Mouse (Mus musculus): ENCODE results near the gene Stx1b.

The Stx1b gene

DNA sequence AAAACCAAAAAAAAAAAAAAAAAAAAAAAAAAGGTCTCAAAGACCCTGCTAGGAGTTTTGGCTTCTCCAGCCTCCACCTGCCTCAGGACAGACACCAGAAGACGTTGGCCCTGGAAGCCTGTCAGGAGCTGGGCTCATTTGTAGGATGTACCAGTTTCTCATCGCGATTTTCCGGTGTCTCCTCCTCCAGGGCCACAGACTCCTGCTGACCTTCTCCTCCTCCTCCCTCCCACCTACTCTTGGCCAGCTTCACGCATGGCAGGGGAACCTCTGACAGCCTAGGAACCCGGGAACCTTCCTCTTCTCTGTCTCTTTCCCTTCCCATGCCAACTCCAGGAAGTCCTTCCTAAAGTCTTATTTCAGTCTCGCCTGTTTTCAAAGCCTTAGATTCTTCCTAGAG, 7.3 kb downstream of the Stx1b start:
- DNase-seq (ENCODE audit: low read depth, low spot score): no peak

DNA sequence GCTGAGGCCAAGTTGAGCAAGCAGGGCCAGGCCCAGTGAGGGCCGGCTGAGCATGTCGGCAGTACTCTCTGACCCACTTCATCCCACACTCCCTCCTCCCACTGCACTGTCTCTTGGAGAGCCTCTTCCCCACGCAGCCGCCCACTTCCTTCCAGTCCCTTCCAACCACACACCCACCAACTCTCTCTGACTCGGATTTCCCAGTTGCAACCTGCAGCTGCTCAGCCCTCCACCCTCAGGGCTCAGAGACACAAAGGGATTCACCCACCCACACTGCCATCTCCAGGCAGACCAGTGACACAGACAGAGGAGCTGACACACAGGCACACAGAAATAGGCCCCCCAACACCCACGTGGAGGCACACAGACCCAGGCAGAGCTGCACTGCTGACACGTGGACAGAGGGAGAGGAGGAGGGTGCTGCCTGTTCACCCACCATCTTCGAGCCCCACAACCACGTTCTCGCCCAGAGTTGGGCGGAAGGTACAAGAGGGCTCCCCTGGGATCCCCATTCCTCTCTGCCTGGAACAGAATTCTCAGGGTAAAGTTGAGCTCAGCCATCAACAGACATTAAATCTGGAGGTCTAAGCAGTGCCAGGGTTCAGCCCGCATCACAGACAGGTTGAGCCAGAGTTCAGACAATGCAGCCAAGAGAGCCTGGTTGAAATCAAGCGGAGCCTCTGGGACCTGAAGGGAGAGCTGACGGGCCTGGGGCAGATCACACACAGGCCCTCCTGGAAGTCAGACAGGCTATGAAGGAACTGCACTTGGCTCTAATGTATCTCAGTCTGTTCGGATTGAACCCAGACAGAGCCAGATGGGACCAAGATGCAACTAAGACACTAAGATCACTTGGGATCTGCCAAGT, 8.2 kb downstream of the Stx1b start:
- peak; percentile 83 for DNase-seq (ENCODE audit: low read depth, low spot score)

DNA sequence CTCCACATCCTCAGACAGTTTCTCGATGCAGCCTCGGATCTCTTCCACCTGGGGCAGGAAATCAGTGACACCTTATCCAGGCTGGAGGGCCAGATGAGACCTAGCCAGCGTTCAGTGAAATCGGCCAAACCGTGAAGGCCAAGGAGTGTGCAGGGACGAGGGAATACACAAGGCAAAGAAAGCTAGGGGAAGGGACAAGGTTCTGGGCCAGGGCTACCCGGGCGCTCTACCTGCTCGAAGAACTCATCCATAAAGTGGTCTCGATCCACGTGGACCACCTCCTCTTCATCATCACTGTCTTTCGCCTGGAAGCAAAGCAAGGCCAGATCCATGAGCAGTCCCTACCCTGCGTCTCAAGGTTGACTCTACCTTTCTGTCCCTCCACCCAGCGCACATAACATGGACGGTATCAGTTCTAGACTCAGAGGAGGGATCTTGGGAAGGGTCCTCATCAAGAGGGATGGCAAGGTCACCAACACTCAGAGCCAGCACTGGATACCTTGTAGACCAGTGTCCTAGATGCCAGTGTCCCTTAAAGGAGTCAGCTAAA, 9.2 kb downstream of the Stx1b start:
- DNase-seq (ENCODE audit: low read depth, low spot score): no peak

DNA sequence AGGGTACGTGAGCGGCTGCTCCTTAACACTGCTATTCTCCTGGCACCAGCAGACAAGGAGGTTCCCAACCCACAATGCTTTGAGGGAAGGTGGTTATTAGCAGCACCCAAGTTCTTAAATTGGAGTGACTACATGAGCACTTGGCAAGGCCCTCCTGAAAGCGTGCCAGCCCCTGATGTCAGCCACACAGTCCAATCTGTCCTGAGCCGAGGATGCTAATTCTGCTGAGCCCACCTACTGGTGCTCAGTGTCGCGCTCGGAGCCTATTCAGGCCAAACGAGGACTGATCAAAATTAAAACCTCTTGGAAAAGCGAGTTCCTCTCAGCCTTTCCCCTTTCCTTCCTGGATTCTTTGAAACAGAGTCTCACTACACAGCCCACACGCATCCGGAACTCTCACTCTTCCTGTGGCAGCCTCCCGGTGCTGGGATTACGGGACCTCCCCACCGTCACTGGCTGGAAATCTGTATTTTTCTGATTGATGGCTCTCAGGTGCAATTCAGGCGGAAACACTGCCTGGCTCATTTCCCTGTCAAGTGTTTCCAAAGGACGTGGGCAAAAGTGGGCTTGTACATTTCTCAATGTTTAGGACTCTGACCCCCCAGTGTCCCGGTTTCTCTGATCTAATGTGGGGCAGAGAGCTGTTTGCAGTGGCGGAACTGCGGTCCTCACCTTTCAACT, 10.0 kb downstream of the Stx1b start:
- DNase-seq (ENCODE audit: low read depth, low spot score): no peak

DNA sequence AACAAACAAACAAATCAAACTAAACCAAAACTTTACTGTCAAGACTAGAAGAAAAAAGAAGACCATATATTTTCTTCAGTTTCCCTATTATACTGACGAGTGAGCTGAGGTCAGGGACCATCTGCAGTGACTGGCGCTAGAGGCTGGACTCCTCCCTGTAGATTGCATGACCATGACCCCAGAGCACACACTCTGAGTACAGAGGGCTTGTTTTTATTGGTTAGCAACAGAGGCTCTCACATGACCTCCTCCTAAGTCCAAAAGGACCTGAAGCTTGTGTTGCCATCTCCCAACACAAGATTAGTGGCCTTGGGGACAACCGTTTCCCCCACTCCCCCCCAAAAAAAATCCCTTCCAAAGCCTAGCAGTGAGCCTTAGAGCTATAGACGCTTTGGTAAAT, 10.5 kb downstream of the Stx1b start:
- DNase-seq (ENCODE audit: low read depth, low spot score): no peak

DNA sequence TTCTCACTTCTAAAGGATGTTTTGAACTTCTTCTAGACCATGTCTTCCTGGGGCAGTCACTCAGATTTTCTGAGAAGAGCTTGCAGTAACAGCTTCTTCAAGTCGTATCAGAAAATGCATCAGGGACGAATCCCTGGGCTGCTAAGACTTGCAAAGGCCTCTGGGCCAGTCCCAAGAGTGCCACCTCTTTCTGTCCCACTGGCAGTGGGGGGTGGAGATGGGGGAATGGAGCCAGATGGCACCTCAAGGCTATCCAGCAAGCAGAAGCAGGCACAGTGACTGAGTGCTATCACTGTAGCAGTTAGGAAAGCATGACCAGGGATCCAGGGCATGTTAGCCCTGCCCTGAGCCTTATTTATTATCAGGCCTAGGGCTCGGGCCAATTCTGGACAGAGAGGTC, 12.1 kb downstream of the Stx1b start:
- DNase-seq (ENCODE audit: low read depth, low spot score): no peak

DNA sequence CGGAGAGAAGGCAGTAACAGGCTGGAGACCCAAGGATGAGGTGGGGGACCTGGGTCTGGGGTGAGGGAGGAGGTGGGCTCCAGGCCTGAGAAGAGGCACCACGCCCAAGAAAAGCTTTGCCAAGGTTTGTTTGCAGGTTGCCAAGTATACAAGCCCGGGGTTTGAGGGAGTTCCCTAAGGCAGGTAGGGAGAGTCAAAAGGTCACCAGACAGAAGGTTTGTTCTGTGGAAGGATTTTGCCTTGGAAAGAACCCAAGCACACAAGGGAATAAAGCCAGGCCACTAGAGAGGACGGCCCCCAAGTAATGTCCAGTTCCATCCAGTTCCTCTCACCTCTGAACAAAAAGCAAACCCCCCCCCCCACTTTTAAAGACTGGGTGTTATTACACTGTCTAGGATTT, 13.1 kb downstream of the Stx1b start:
- DNase-seq (ENCODE audit: low read depth, low spot score): peak; percentile 54

DNA sequence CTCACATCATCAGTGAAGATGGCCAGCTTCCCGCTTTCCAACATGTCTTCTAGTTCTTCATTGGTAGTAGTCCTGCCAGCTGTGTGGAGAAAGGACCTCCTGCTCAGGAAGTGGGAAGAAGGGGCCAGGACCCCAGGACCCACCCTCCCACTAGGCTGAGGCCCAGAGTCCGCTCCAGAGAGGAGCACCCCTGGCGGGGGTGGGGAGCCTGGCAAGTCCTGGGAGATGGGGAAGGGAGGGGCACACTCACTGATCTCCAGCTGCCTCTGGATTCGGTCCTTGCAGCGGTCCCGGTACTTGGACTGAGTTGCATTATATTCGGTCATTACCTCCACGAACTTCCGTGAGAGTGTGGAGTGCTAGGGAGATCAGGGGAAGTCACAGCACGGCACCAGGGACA, 13.7 kb downstream of the Stx1b start:
- DNase-seq (ENCODE audit: low read depth, low spot score): no peak

DNA sequence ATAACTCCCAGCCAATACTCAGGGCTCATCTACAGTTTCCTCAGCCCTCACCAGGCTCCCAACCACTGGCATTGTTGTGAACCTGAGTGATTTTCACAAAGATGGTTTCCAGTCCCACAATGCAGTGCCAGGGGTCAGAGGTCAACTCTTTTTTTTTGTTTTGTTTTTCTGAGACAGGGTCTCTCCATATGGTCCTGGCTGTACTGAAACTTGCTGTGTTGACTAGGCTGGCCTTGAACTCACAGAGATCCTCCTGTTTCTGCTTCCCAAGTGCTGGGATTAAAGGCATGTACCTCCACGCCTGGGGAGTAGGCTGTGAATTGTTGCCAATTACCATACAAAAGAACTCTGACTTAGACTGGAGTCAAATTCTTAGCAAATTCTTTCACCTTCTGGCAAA, 14.5 kb downstream of the Stx1b start:
- DNase-seq (ENCODE audit: low read depth, low spot score): peak; percentile 59

DNA sequence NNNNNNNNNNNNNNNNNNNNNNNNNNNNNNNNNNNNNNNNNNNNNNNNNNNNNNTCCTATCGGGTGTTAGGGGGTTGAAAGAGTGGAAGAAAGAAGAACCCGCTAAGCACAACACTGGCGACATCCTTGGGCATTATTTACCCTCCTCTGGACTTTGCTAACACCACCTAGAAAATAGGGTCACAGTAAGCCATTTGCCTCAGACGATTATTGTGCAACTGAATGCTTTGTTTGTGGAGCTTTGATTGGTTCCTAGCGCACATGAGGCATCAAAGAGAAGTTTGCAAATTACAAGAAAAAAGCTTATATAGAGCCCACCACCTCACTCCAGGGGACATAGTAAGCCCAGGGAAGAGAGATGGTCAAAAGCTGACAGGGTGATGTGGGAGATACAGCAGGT, 15.5 kb downstream of the Stx1b start:
- DNase-seq (ENCODE audit: low read depth, low spot score): no peak

DNA sequence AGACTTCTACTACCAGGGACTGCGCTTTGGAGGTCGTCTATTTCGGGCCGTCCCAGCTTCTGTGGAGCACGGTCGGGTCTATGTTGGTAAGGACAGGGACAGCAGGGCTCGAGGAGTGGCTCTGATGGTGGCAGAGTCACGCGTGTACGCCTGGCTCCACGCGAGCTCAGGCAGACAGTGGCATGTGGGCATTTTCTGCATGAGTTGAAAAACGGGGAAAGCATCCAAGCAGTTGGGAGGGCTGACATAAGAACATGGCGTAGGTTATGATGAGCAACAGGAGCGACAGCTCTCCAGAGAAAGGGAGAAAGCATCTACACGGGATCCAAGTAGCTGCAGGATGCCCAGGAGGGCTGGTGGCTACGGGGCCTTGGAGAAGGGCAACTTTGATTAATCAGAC, 22.0 kb downstream of the Stx1b start:
- DNase-seq (ENCODE audit: low read depth, low spot score): no peak

DNA sequence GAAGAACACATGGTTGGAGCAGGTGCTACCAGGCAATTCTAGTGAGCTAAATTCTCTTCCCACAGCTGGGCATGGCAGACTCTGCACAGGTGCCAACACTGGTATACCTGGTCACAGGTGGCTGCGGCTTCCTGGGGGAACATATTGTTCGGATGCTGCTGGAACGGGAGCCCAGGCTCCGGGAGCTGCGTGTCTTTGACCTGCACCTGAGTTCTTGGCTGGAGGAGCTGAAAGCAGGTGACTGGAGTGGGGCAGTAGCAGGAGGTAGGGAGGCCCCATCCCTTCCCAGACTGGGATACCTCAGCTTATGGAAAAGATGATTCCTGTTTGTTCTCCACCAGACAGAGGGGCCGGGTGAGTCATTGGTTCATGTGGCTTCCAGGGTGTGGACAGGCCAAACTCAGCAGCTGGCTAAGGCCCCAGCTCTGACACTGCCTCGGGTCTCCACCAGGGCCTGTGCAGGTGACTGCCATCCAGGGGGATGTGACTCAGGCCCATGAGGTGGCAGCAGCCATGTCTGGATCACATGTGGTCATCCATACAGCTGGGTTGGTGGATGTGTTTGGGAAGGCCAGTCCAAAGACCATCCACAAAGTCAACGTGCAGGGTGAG, 23.2 kb downstream of the Stx1b start:
- no peak for DNase-seq (ENCODE audit: low read depth, low spot score)

DNA sequence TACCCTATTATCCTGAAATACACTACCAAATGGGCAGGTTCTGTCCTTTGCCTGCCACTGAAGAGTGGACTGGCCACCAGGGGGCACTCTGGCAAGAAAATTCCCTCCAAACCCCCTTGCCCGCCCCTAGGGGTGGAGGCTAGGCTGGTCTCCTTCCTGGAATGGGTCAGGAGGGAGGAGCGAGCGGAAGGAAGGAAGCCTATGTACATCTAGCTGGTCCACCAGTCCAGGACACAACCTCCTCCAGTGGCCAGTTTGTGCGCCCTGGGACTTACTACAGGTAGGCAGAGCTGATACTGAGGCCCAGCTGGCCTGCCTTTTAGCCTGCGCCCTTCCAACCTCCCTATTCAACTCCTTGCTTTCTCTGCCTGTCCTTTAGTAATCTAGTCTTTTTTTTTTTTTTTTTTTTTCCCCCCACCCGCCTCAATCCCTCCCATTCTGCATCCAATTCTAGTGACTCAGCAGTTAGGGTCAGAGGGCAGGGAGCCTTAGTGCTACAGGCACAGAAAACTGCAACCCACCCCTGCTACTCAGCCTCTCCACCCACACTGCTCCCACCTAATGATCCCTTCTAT, 23.8 kb downstream of the Stx1b start, which contains the start of gene Hsd3b7:
Hsd3b7 (plus strand) TSS at position 170 of the 575 bp plus-strand sequence.
- DNase-seq (ENCODE audit: low read depth, low spot score): peak; percentile 88

DNA sequence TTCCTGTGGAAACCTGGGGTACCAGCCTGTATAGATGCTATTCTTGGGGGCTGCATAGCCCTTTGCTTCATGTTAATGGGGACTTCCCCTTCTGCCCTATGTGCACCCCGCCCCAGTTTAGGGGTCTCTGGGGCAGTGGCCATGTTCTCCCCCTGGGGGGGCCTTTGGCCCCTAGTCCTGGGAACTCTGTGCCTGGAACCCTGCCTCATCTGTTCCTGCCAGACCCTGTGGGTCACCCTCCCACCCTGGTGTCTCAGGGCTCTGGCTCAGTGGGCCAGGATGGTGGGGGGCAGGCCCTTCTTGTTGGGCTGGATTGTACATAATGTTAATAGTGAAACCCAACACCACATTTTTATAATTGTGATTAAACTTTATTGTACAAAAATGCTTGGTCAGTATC, 24.6 kb downstream of the Stx1b start:
- no peak for DNase-seq (ENCODE audit: low read depth, low spot score)

DNA sequence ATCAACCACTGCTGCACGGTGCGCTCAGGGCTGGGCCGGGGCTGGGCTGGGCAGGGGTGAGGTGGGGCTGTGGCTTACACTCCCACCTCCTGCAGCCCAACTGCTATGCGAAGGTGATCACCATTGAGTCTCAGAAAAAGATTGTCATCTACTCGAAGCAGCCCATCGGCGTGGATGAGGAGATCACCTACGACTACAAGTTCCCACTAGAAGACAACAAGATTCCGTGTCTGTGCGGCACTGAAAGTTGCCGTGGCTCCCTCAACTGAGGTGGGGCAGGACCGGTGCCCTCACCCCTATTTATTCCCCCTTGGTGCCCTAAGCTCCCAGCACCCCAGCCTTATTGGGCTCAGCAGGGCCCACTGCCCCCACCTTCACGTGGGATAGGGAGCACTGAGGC, 25.1 kb downstream of the Stx1b start:
- DNase-seq (ENCODE audit: low read depth, low spot score): no peak

DNA sequence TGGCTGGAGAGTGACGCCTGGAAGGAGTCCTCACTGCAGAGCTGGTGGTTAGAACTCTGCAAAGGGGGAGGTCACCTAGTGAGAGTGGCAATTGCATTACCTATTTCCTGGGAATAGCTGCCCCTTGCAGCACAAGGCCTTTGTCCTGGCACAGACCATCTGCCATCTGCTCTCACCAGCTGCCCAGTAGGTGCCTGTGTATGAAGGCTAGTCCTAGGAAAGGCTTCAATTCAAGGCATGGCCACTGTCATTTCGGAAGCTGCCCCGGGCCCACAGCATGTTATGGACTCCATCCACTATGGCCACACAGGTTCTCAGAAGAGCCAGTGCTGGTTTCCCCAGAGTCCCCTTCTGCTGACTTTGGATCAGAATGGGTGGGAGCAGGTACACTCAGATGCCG, 25.8 kb downstream of the Stx1b start:
- DNase-seq (ENCODE audit: low read depth, low spot score): no peak

DNA sequence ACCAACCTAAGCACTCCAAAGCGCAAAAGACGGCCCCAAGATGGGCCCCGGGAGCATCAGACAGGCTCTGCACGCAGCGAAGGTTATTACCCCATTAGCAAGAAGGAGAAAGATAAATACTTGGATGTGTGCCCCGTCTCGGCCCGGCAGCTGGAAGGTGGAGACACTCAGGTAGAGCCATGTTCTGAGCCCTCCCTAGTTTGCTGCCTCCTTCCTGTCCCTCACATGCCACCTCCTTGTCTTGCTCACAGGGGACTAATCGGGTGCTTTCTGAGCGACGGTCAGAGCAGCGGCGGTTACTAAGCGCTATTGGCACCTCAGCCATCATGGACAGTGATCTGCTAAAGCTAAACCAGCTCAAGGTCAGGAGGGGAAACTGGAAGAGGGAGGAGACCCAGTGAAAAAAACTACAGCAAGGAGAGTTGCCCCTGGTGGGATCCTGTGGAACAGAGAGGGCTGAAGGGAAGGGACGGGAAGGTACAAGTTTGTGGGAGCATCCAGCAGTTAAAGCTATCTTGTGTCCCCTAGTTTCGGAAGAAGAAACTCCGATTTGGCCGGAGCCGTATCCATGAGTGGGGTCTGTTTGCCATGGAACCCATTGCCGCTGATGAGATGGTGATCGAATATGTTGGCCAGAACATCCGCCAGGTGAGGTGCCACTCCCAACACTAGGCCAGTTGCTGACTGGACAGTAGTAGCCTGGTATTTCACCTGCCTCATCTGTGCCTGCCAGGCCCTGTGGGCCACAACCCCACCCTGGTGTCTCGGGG, 27.1 kb downstream of the Stx1b start:
- DNase-seq (ENCODE audit: low read depth, low spot score): no peak

DNA sequence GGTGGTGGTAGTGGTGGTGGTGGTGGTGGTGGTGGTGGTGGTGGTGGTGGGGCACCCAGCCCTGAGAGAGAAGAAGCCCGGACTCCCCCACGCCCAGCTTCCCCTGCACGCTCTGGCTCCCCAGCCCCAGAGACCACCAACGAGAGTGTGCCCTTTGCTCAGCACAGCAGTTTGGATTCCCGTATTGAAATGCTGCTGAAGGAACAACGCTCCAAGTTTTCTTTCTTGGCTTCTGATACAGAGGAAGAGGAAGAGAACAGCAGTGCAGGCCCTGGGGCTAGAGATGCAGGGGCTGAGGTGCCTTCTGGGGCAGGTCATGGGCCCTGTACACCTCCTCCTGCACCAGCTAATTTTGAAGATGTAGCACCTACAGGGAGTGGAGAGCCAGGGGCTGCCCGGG, 39.0 kb downstream of the Stx1b start, which contains the start of gene Gm49388:
Gm49388 (plus strand) TSS at position 301 of the 400 bp plus-strand sequence.
- DNase-seq (ENCODE audit: low read depth, low spot score): no peak

DNA sequence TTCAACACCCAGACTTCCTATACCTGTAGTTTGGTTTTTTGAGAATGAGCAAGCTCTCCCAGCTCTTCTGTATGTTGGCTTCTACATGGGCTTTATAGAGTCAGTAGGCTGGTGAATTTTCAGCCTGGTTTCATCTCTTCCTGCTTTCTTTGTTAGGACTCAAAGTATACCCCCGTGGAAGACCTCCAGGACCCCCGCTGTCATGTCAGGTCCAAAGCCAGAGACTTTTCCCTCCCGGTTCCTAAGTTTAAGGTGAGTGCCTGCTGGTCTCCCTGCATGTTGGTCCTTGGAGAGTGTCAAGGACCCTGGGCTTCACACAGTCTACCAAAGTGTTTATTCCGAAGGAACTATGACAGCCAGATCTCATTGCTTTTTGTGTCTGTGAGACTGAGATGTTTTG, 46.0 kb downstream of the Stx1b start:
- no peak for DNase-seq (ENCODE audit: low read depth, low spot score)

DNA sequence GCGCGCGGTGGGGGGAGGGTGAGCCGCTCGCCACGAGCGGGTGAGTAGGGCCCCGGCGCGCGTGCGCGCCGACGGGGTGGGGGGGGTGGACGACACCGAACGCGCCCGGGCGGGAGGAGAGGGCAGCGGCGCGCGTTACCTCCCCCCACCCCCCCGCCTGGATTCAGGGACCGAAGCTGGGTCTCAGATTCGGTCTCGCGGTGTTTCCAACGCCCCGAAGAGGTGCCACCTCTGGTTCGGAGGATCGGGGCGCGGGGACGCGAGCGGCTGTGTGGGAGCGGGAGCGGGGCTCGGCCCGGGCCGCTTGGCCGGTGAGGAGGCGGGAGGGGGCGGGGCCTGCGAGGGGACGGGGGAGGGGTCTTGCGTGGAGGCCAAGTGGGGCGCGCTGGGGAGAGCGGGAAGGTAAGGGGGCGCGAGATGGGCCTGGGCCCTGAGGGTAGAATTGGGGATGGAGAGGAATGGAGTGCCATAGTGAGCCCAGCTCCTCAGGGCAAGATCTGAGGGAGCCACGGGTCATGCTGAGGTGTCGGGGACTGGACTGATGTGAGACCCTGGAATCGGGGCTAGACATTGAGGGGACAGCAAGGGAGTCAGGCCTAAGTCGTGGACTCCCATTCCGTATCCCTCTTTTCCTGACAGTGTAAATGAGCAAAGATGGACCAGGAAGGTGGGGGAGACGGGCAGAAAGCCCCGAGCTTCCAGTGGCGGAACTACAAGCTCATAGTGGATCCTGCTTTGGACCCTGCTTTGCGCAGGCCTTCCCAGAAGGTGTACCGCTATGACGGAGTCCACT, 46.7 kb downstream of the Stx1b start:
- DNase-seq (ENCODE audit: low read depth, low spot score): peak; percentile 66

Data from ES-CJ7 (cell line).